Mouse (Mus musculus): Measurements from ENCODE around the gene Asah2. TPM values are rescaled to one million over a fixed set of nuclear protein-coding genes. Genes with fewer than 3 reads are reported as not detected.

Gene Asah2
- total and polyA plus RNA-seq, 3 experiments: 0.38 to 0.73 (median 0.63) TPM

- Histone ChIP-seq H3K79me2 (replicated peaks; ENCODE audit: control insufficient read depth, extremely low read depth, insufficient read depth, poor library complexity, severe bottlenecking) (no peaks in the 10 kb centered on the region), H3K4me1 (ENCODE audit: control insufficient read depth in 1 of 2, insufficient read depth in 2 of 2) (peaks cover 0 to 12% of the 10 kb centered on the region in 2 experiments; a peak in 1 of 4 replicates), H3K27ac (ENCODE audit: insufficient read depth, low read depth) (no peak overlapping the region), H3K36me3 (replicated peaks in 1 of 2; ENCODE audit: control insufficient read depth in 1 of 2, insufficient read depth in 1 of 2, low read length in 1 of 2) (peaks cover 0 to 15% of the 10 kb centered on the region in 2 experiments), H3K9ac (ENCODE audit: insufficient read depth, low read depth) (no peak overlapping the region), H3K9me3 (replicated peaks; ENCODE audit: low read length) (no peaks in the 10 kb centered on the region), H3K4me3 (replicated peaks in 1 of 3; ENCODE audit: low read depth in 2 of 3, low read length in 2 of 3, poor library complexity in 1 of 3) (no peak overlapping the region), H3K27me3 (replicated peaks) (no peaks in the 10 kb centered on the region), H3K4me2 (ENCODE audit: insufficient read depth, low read depth, poor library complexity, severe bottlenecking) (no peak overlapping the region)
- dilution Hi-C loops (cut with MboI; ENCODE audit: extremely low pct_ligation_motif_present, extremely low pct_unique_long_range_greater_than_20kb, low sequenced_read_pairs): no loop called here
- in situ Hi-C loops (cut with MboI; ENCODE audit: low pct_ligation_motif_present, low pct_unique_long_range_greater_than_20kb, low sequenced_read_pairs): no loop called here
- TF ChIP-seq CHD2 (IDR thresholded peaks at IDR 0.05; ENCODE audit: low read length) (no peak), IRF4 (IDR thresholded peaks at IDR 0.05; ENCODE audit: low read depth, low read length) (no peak), ELF1 (IDR thresholded peaks at IDR 0.05; ENCODE audit: low read depth, low read length) (no peak)
- no peak for DNase-seq (ENCODE audit: extremely low read depth)
These were observed 16.1 kb upstream of the Asah2 start for GRCm38 (mm10) chr19:32124155-32124554.

- in situ Hi-C loops (cut with MboI; ENCODE audit: low pct_ligation_motif_present, low pct_unique_long_range_greater_than_20kb, low sequenced_read_pairs) (no loop called here), dilution Hi-C loops (cut with MboI; ENCODE audit: extremely low pct_ligation_motif_present, extremely low pct_unique_long_range_greater_than_20kb, low sequenced_read_pairs) (no loop called here)
- TF ChIP-seq KAT2A (IDR thresholded peaks at IDR 0.05; ENCODE audit: insufficient replicate concordance, low read length) (no peak), GABPA (IDR thresholded peaks at IDR 0.05; ENCODE audit: insufficient replicate concordance, low read depth, low read length) (no peak), PAX5 (IDR thresholded peaks at IDR 0.05; ENCODE audit: low read length) (no peak), POLR2A (IDR thresholded peaks at IDR 0.05; ENCODE audit: low read depth, low read length) (no peak), EP300 (IDR thresholded peaks at IDR 0.05; ENCODE audit: low read length) (no peak), USF1 (IDR thresholded peaks at IDR 0.05; ENCODE audit: low read depth, low read length) (no peak), E2F4 (IDR thresholded peaks at IDR 0.05; ENCODE audit: insufficient replicate concordance, low read depth, low read length) (no peak), SMC3 (IDR thresholded peaks at IDR 0.05; ENCODE audit: low read depth, low read length) (no peak), HCFC1 (IDR thresholded peaks at IDR 0.05; ENCODE audit: low read depth, low read length) (no peak), ZNF384 (IDR thresholded peaks at IDR 0.05; ENCODE audit: low read depth, low read length) (no peak), CTCF (conservative IDR thresholded peaks at IDR 0.05 in 1 of 2, IDR thresholded peaks at IDR 0.05 in 1 of 2; ENCODE audit: low read depth in 2 of 2, low read length in 2 of 2) (no peak)
- H3K36me3 ChIP-seq (replicated peaks in 1 of 2; ENCODE audit: control insufficient read depth in 1 of 2, insufficient read depth in 1 of 2, low read length in 1 of 2): peaks cover 0 to 13% of the 10 kb centered on the region in 2 experiments
- H3K79me2 ChIP-seq (replicated peaks; ENCODE audit: control insufficient read depth, extremely low read depth, insufficient read depth, poor library complexity, severe bottlenecking): no peaks in the 10 kb centered on the region
- peaks cover 0 to 12% of the 10 kb centered on the region in 2 experiments; a peak in 1 of 4 replicates for H3K4me1 ChIP-seq (ENCODE audit: control insufficient read depth in 1 of 2, insufficient read depth in 2 of 2)
- no peak for DNase-seq (ENCODE audit: extremely low read depth)
- no peaks in the 10 kb centered on the region for H3K9me3 ChIP-seq (replicated peaks; ENCODE audit: low read length)
- no peak overlapping the region for H3K4me3 ChIP-seq (replicated peaks in 1 of 3; ENCODE audit: low read depth in 2 of 3, low read length in 2 of 3, poor library complexity in 1 of 3)
- no peak overlapping the region for H3K9ac ChIP-seq (ENCODE audit: insufficient read depth, low read depth)
- H3K27me3 ChIP-seq (replicated peaks): no peaks in the 10 kb centered on the region
- H3K27ac ChIP-seq (ENCODE audit: insufficient read depth, low read depth): no peak overlapping the region
- no peak overlapping the region for H3K4me2 ChIP-seq (ENCODE audit: insufficient read depth, low read depth, poor library complexity, severe bottlenecking)
These were observed 15.2 kb upstream of the Asah2 start for GRCm38 (mm10) chr19:32123196-32123595.

- Histone ChIP-seq H3K4me3 (replicated peaks in 1 of 3; ENCODE audit: low read depth in 2 of 3, low read length in 2 of 3, poor library complexity in 1 of 3) (no peak overlapping the region), H3K27me3 (replicated peaks) (no peaks in the 10 kb centered on the region), H3K9ac (ENCODE audit: insufficient read depth, low read depth) (no peak overlapping the region), H3K4me2 (ENCODE audit: insufficient read depth, low read depth, poor library complexity, severe bottlenecking) (no peak overlapping the region), H3K27ac (ENCODE audit: insufficient read depth, low read depth) (no peak overlapping the region), H3K4me1 (ENCODE audit: control insufficient read depth in 1 of 2, insufficient read depth in 2 of 2) (peaks cover 0 to 7% of the 10 kb centered on the region in 2 experiments; a peak in 1 of 4 replicates), H3K79me2 (replicated peaks; ENCODE audit: control insufficient read depth, extremely low read depth, insufficient read depth, poor library complexity, severe bottlenecking) (no peaks in the 10 kb centered on the region), H3K9me3 (replicated peaks; ENCODE audit: low read length) (no peaks in the 10 kb centered on the region), H3K36me3 (replicated peaks in 1 of 2; ENCODE audit: control insufficient read depth in 1 of 2, insufficient read depth in 1 of 2, low read length in 1 of 2) (peaks cover 0 to 10% of the 10 kb centered on the region in 2 experiments)
- DNase-seq (ENCODE audit: extremely low read depth): no peak
- dilution Hi-C loops (cut with MboI; ENCODE audit: extremely low pct_ligation_motif_present, extremely low pct_unique_long_range_greater_than_20kb, low sequenced_read_pairs) (no loop called here), in situ Hi-C loops (cut with MboI; ENCODE audit: low pct_ligation_motif_present, low pct_unique_long_range_greater_than_20kb, low sequenced_read_pairs) (no loop called here)
- TF ChIP-seq ZKSCAN1 (IDR thresholded peaks at IDR 0.05; ENCODE audit: borderline replicate concordance, low read depth, low read length): no peak
- no peak for TF ChIP-seq USF1 (IDR thresholded peaks at IDR 0.05; ENCODE audit: low read depth, low read length)
- no peak for TF ChIP-seq EP300 (IDR thresholded peaks at IDR 0.05; ENCODE audit: low read length)
- no peak for TF ChIP-seq JUN (IDR thresholded peaks at IDR 0.05; ENCODE audit: insufficient read depth, low read depth, low read length)
- no peak for TF ChIP-seq MAX (IDR thresholded peaks at IDR 0.05; ENCODE audit: low read length)
- TF ChIP-seq SIN3A (IDR thresholded peaks at IDR 0.05; ENCODE audit: low read length): no peak
- TF ChIP-seq ZMIZ1 (IDR thresholded peaks at IDR 0.05; ENCODE audit: low read depth, low read length): no peak
- no peak for TF ChIP-seq TCF12 (IDR thresholded peaks at IDR 0.05; ENCODE audit: low read depth, low read length)
- no peak for TF ChIP-seq ZC3H11A (IDR thresholded peaks at IDR 0.05; ENCODE audit: low read depth, low read length)
- no peak for TF ChIP-seq ETS1 (conservative IDR thresholded peaks at IDR 0.05; ENCODE audit: low read depth, low read length)
- no peak for TF ChIP-seq MAFK (IDR thresholded peaks at IDR 0.05; ENCODE audit: insufficient replicate concordance, low read length)
- no peak for TF ChIP-seq MEF2A (IDR thresholded peaks at IDR 0.05; ENCODE audit: borderline replicate concordance, low read depth, low read length)
- TF ChIP-seq ZNF384 (IDR thresholded peaks at IDR 0.05; ENCODE audit: low read depth, low read length): no peak
- TF ChIP-seq ELF1 (IDR thresholded peaks at IDR 0.05; ENCODE audit: low read depth, low read length): no peak
- TF ChIP-seq GABPA (IDR thresholded peaks at IDR 0.05; ENCODE audit: insufficient replicate concordance, low read depth, low read length): no peak
- TF ChIP-seq SMC3 (IDR thresholded peaks at IDR 0.05; ENCODE audit: low read depth, low read length): no peak
- no peak for TF ChIP-seq CHD1 (IDR thresholded peaks at IDR 0.05; ENCODE audit: low read depth, low read length)
- TF ChIP-seq JUND (conservative IDR thresholded peaks at IDR 0.05; ENCODE audit: low read depth, low read length): no peak
These were observed 12.8 kb upstream of the Asah2 start for GRCm38 (mm10) chr19:32120798-32121197.

Measured in CH12.LX (cell line).